Mouse (Mus musculus) liver, embryonic 16.5 days (tissue): Measurements from ENCODE around the gene Prpf6. TPM values are rescaled to one million over a fixed set of nuclear protein-coding genes. Genes with fewer than 3 reads are reported as not detected.

Experiments used
- ATAC-seq: fragments of 200-750 bp; cut with Nextera tagmentation; 2 replicates; pipeline ENCODE4 v1.8.0; 2017; ENCODE audit warnings: low read depth, mild to moderate bottlenecking, moderate number of reproducible peaks, moderate library complexity
- H3K27ac ChIP-seq: fragments of 300-500 bp; sonication (generic); 2 replicates; pipeline ENCODE4 v1.5.1; 2014; ENCODE audit warnings: mild to moderate bottlenecking, low read length
- H3K27me3 ChIP-seq: fragments of 300-500 bp; sonication (generic); 2 replicates; pipeline ENCODE4 v1.6.1; 2014; ENCODE audit warnings: low read depth, low read length, mixed read lengths; ENCODE audit not compliant: control insufficient read depth, insufficient read depth
- H3K36me3 ChIP-seq: fragments of 300-500 bp; sonication (generic); 2 replicates; pipeline ENCODE4 v1.6.1; 2014; ENCODE audit warnings: mild to moderate bottlenecking; ENCODE audit not compliant: control insufficient read depth, insufficient read depth
- H3K4me1 ChIP-seq: fragments of 300-500 bp; sonication (generic); 2 replicates; pipeline ENCODE4 v1.6.1; 2014; ENCODE audit warnings: low read depth, low read length, mixed read lengths; ENCODE audit not compliant: control insufficient read depth
- H3K4me2 ChIP-seq: fragments of 300-500 bp; sonication (generic); 2 replicates; pipeline ENCODE4 v1.6.1; 2014; ENCODE audit warnings: low read depth, low read length, mixed read lengths
- H3K4me3 ChIP-seq: fragments of 300-500 bp; sonication (generic); 2 replicates; pipeline ENCODE4 v1.5.1; 2014; ENCODE audit warnings: low read depth, mild to moderate bottlenecking, low read length
- H3K9ac ChIP-seq: fragments of 300-500 bp; sonication (generic); 2 replicates; pipeline ENCODE4 v1.6.1; 2014; ENCODE audit warnings: low read depth, low read length
- H3K9me3 ChIP-seq: fragments of 300-500 bp; sonication (generic); replicated peaks from 2 replicates; pipeline ENCODE4 v1.6.1; 2016; ENCODE audit warnings: low read length; ENCODE audit not compliant: control insufficient read depth
- WGBS: fragments of 180-500 bp; shearing (Covaris S2); extraction: QIAGEN DNeasy Blood & Tissue Kit; methylation state at CpG from one replicate; pipeline ENCODE4 v1.1.7; 2014; ENCODE audit not compliant: insufficient replicate concordance; 5-methylcytosine and 5-hydroxymethylcytosine counted together
- polyA plus RNA-seq: library from polyadenylated mRNA; unstranded; fragments of >200 nt; fragmentation: Nextera tagmentation; extraction: Ambion mirVana; gene quantifications from 2 replicates; pipeline ENCODE4 v1.2.1, GENCODE M21; 2015

Prpf6 gene
- polyA plus RNA-seq, 1 experiment from 2014 or later: 24.2 TPM

DNA sequence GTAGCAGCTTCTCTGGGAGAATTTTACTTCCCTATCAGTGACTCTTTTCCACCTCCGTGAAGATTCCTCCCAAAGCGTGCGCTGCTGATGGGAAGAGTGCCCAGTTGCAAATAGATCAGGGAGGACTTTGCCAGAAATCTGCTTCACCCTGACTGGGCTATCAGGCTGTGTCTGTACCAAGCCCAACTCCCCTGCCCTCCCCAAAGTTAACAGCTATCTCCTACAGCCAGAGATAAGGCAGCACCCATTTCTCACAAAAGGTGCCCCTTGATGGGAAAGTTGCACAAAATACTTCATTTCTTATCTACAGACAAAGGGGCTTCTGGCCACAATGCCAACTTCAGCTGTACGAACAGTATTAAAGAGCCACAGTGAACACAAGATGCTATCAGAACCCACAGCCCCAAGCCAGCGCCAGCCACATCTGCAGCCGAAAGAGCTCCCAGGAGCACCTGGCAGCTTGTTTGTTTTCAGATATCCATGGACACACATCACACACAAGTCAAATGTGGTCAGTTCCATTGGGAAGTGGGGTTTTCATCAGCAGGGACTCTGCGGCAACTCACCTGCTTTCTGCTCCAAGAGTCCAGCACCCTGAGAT lies 13.6 kb upstream of the Prpf6 start:
- peak overlapping the region; percentile 7; the same call in 1 of the 2 replicates for H3K4me3 ChIP-seq

DNA sequence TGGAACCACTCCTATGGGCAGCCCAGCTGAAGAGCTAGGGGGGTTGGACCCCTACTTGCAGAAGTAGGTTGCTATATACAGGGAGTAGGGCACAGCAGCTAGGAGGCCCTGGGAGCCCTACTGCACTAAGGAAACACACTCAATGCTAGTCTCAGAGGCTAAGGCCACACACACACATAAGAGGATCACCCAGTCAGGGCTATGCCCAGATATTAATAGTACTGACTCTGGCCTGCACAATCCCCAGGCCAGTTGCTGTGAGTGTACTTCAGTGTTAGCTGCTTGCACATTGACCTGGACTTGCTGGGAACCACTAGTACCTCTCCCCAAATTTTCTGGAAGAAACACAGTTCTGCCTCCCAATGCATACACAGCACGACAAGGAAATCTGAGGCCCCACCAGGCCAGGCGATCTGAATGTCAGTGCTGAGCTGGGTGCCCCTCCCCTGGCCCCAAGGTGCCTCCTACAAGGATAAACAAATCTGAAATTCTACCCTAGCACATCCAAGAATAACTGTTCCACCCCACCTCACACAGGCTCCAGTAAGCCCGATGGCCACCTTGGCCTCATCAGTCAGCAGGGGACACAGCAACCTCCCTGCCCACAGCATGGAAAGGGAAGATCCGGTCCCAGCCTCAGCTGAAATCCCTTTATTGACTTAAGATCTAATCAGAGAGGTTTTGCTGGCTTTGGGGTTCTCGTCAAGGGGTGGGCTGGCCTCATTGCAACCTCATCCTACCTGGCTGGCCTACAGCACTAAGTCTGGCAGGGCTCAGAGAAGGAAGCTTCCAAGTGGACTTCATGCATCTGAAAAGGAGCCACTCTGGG lies 12.7 kb upstream of the Prpf6 start:
- no peaks in the 10 kb centered on the region for H3K9me3 ChIP-seq
- no peaks in the 10 kb centered on the region for H3K27me3 ChIP-seq
- peak overlapping the region; percentile 33; the same call in 1 of the 2 replicates for H3K4me2 ChIP-seq
- H3K9ac ChIP-seq: no peak overlapping the region
- 44% methylated on average over 5 of the region's 5 CpGs for WGBS
- H3K27ac ChIP-seq: peak overlapping the region; percentile 52
- H3K4me1 ChIP-seq: peaks cover 60% of the 10 kb centered on the region
- ATAC-seq: no peak
- H3K36me3 ChIP-seq: no peaks in the 10 kb centered on the region
- H3K4me3 ChIP-seq: no peak overlapping the region

More for the DNA sequence above, 13.6 kb upstream of the Prpf6 start:
- Histone ChIP-seq H3K27ac (peak overlapping the region; percentile 57), H3K9ac (no peak overlapping the region), H3K9me3 (no peaks in the 10 kb centered on the region), H3K36me3 (no peaks in the 10 kb centered on the region), H3K27me3 (no peaks in the 10 kb centered on the region), H3K4me2 (peak overlapping the region; percentile 33), H3K4me1 (peaks cover 61% of the 10 kb centered on the region)
- ATAC-seq: peak; percentile 42
- WGBS: 21% methylated on average over 7 of the region's 7 CpGs

DNA sequence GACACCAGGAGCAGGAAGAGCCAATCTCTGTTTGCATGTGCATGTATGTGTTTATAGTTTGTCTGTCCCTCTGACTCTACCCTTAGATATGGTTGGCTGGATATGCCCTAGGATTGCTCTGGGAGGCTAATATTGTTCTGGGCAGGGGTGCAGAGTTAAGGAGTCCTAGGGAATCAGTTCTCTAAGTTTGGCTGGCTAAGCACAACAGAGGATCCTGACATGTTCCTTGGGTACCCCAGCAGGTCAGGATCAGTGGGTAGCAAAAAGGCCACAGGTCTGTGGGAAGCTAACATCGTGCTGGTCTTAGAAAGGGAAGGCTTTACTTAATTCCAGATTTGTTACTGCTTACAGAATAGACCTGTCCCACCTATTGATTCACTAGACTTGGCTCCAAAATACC lies 12.0 kb upstream of the Prpf6 start:
- H3K9me3 ChIP-seq: no peaks in the 10 kb centered on the region
- H3K27ac ChIP-seq: no peak overlapping the region
- H3K4me2 ChIP-seq: no peak overlapping the region
- H3K9ac ChIP-seq: peak overlapping the region; percentile 85; the same call in 1 of the 2 replicates
- ATAC-seq: no peak
- H3K36me3 ChIP-seq: no peaks in the 10 kb centered on the region
- peaks cover 58% of the 10 kb centered on the region for H3K4me1 ChIP-seq
- no peaks in the 10 kb centered on the region for H3K27me3 ChIP-seq
- WGBS: 81% methylated on average over 1 of the region's 1 CpGs
- no peak overlapping the region for H3K4me3 ChIP-seq

DNA sequence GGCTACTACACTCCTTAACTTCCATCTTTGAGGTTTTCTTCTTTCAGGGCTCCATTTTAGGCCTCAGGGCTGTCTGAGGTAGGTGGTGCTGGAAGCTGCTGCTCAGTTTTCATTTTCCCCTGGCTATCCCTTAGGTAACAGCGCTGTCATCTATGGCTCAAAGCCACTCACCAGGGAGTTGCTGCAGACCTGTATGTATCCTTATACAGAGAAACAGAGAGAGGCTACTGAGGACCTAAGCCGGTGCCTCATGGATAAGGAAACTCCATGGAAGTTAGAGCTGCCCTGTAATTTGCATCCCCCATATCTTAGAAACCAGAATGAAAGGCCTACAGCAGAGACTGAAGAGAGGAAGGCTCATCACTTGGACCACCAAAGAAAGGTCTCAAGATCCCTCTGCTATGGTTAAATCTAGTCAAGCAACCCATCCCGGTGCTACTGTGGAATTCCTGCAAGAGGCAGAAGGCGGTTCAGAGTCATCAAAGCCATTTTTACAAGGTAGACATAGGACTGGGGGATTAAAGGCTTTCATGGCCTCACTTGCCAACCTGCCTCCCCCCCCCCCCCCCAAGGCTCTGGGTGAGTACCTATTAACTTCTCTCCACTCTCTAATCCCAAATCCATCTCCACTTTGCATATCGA lies 11.4 kb upstream of the Prpf6 start:
- Histone ChIP-seq H3K27ac (peak overlapping the region; percentile 66; the same call in 1 of the 2 replicates), H3K36me3 (no peaks in the 10 kb centered on the region), H3K27me3 (no peaks in the 10 kb centered on the region), H3K4me3 (peak overlapping the region; percentile 79), H3K4me1 (peaks cover 58% of the 10 kb centered on the region), H3K9ac (peak overlapping the region; percentile 85), H3K9me3 (no peaks in the 10 kb centered on the region), H3K4me2 (peak overlapping the region; percentile 96)
- WGBS: 68% methylated on average over 5 of the region's 5 CpGs
- ATAC-seq: no peak

DNA sequence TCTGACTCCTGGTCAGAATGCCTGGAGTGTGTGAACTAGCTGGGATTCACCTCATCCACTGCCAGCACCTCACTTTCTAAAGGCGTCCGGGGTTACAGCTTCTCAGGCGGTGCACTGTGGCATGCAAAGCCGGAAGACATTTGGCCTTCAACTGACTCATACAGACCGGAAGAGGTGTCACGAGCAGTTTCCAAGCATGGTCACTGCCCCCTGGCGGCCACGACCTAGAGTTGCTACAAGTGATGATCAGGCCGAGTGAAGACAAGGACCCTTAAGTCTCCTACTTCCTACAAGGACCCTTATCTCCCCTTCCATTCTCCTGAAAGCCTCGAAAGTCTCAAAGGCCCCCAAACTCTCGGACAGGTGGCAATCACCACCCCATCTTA lies 10.7 kb upstream of the Prpf6 start:
- no peaks in the 10 kb centered on the region for H3K27me3 ChIP-seq
- peaks cover 56% of the 10 kb centered on the region for H3K4me1 ChIP-seq
- peak overlapping the region; percentile 85 for H3K9ac ChIP-seq
- H3K4me3 ChIP-seq: peak overlapping the region; percentile 79
- H3K36me3 ChIP-seq: no peaks in the 10 kb centered on the region; the same call in 1 of the 2 replicates
- H3K4me2 ChIP-seq: peak overlapping the region; percentile 96
- WGBS: under 1% methylated on average over 11 of the region's 11 CpGs
- peak; percentile 71 for ATAC-seq
- peak overlapping the region; percentile 90 for H3K27ac ChIP-seq
- H3K9me3 ChIP-seq: no peaks in the 10 kb centered on the region

DNA sequence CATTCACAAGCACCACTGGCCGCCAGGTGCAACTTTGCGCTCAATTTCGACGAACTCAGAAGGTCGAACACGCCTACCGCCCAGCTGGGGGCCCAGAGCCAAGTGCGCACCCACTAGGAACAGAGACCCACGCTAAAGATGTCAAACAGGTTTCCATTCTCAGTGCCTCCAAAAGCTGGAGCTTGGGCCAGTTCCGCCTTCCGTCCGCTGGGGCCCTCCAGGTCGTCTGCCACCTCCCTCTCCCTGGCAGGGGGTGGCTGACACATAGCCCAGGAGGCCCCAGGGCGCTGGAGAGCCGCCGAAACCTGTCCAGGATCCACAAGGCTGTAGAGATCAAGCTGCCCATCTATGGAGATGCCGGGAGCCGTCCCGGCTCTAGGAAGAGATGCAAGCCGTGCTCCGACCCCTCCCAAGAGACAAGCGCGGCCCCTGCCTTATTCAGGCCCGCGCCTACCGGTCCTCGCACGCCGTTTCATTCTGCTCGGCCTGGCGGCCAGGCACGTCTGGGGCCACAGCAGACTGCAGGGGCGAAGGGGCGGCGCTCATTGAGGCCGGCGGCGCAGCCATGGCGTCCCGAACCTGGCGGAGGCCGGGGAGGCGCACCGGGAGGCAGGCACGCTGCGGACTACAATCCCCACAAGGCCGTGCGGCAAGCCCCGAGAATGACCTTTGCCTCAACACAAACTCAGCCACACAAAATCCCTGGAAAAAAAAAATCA lies 10.1 kb upstream of the Prpf6 start:
- no peaks in the 10 kb centered on the region for H3K27me3 ChIP-seq

DNA sequence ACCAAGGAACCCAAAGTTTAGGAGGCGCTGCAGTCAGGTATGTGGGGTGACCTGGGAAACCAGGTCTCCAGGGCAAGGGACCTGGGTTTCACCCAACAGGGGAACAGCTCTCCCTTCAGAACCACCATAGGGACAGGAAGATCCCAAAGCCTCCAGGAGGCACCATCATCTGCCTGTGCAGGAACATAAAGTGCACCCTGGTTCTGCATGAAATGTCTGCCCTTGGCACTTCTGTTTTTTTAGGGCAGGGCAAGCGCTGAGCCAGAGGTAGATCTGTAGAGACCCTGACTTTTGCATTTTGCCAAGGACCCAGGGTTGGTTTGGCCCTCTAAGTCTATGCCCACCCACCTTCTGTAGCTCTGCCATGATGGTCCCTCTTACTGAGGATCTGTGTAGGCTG lies 9.3 kb upstream of the Prpf6 start:
- no peak for ATAC-seq
- H3K4me1 ChIP-seq: peaks cover 43% of the 10 kb centered on the region
- H3K4me2 ChIP-seq: peak overlapping the region; percentile 96
- H3K9me3 ChIP-seq: no peaks in the 10 kb centered on the region
- WGBS: 78% methylated on average over 2 of the region's 2 CpGs
- no peak overlapping the region for H3K9ac ChIP-seq
- H3K36me3 ChIP-seq: peaks cover 4% of the 10 kb centered on the region; the same call in 1 of the 2 replicates
- 0 out of 2 replicates have a peak overlapping the region, but pooled peaks have one; percentile 3 for H3K27ac ChIP-seq
- no peak overlapping the region for H3K4me3 ChIP-seq
- no peaks in the 10 kb centered on the region for H3K27me3 ChIP-seq

More for the DNA sequence above, 10.1 kb upstream of the Prpf6 start:
- peak overlapping the region; percentile 79 for H3K4me3 ChIP-seq
- H3K4me2 ChIP-seq: peak overlapping the region; percentile 96
- H3K9me3 ChIP-seq: no peaks in the 10 kb centered on the region
- peak overlapping the region; percentile 90 for H3K27ac ChIP-seq
- WGBS: under 1% methylated on average over 49 of the region's 49 CpGs
- peaks cover 51% of the 10 kb centered on the region for H3K4me1 ChIP-seq
- peak; percentile 80 for ATAC-seq
- peaks cover under 1% of the 10 kb centered on the region; the same call in 1 of the 2 replicates for H3K36me3 ChIP-seq
- peak overlapping the region; percentile 85 for H3K9ac ChIP-seq

DNA sequence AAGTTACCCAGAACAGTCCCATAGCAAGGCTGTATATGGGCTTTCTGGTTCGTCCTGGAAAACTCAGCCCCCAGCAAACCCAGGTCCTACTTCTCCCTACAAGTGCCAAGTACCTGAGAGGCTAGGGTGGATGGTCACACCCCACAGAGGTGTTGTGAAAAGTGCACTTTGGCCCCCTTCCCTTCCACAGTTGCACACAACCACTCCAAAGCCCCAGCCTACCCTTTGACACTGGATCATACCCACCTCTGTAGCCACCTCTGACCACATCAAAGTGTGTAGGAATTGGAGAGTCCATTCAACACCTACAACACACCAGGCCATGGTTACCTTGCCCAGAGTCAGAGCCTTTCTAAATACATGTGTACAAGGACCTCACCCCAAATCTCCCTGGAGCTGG lies 8.7 kb upstream of the Prpf6 start:
- Histone ChIP-seq H3K4me1 (peaks cover 37% of the 10 kb centered on the region), H3K27me3 (no peaks in the 10 kb centered on the region), H3K36me3 (peaks cover 4% of the 10 kb centered on the region; the same call in 1 of the 2 replicates), H3K9ac (no peak overlapping the region), H3K27ac (no peak overlapping the region), H3K4me3 (no peak overlapping the region), H3K9me3 (no peaks in the 10 kb centered on the region), H3K4me2 (no peak overlapping the region)
- ATAC-seq: no peak
- WGBS: 64% methylated on average over 1 of the region's 1 CpGs
